Mouse (Mus musculus) ES-Bruce4 (cell line): ENCODE results near the gene Lck. TPM values are rescaled to one million over a fixed set of nuclear protein-coding genes. Genes with fewer than 3 reads are reported as not detected.

Source experiments
- H3K27ac ChIP-seq: 2 replicates; pipeline ENCODE4 v1.5.1; 2012; ENCODE audit warnings: low read length, inconsistent platforms; ENCODE audit not compliant: insufficient read depth
- H3K27me3 ChIP-seq: 2 replicates; pipeline ENCODE4 v1.6.1; 2012; ENCODE audit warnings: mild to moderate bottlenecking, low read length, inconsistent platforms; ENCODE audit not compliant: control insufficient read depth, poor library complexity, insufficient read depth, severe bottlenecking
- H3K36me3 ChIP-seq: 2 replicates; pipeline ENCODE4 v1.6.1; 2012; ENCODE audit warnings: inconsistent platforms, mild to moderate bottlenecking, low read length, moderate library complexity; ENCODE audit not compliant: control insufficient read depth, poor library complexity, insufficient read depth, severe bottlenecking
- H3K4me1 ChIP-seq: one replicate; pipeline ENCODE4 v1.8.1; 2011; ENCODE audit warnings: low read length; ENCODE audit not compliant: control insufficient read depth, insufficient read depth
- H3K4me3 ChIP-seq: 2 replicates; pipeline ENCODE4 v1.5.1; 2011; ENCODE audit warnings: low read depth, mild to moderate bottlenecking, low read length
- H3K9ac ChIP-seq: 2 replicates; pipeline ENCODE4 v1.6.1; 2012; ENCODE audit warnings: low read depth, mild to moderate bottlenecking, inconsistent platforms; ENCODE audit not compliant: poor library complexity, severe bottlenecking
- H3K9me3 ChIP-seq: replicated peaks from 2 replicates; pipeline ENCODE4 v1.6.1; 2012; ENCODE audit warnings: mild to moderate bottlenecking, low read length, inconsistent platforms; ENCODE audit not compliant: control insufficient read depth, poor library complexity, insufficient read depth, severe bottlenecking
- CTCF ChIP-seq: IDR thresholded peaks from one replicate; pipeline ENCODE4 v1.8.1; 2011; ENCODE audit warnings: low read depth, low read length
- EP300 ChIP-seq: IDR thresholded peaks from 2 replicates; pipeline ENCODE4 v1.6.1; 2011; ENCODE audit warnings: low read depth, low read length; ENCODE audit not compliant: insufficient read depth
- POLR2A ChIP-seq: IDR thresholded peaks from one replicate; pipeline ENCODE4 v1.8.1; 2011; ENCODE audit warnings: low read length; ENCODE audit not compliant: insufficient read depth
- polyA plus RNA-seq: library from polyadenylated mRNA; stranded (reverse); fragments of >200 nt; gene quantifications from 2 replicates; pipeline ENCODE4 v1.2.4, GENCODE M21; 2011; ENCODE audit warnings: low read depth; ENCODE audit not compliant: missing spikeins, insufficient read depth, insufficient read length

Gene Lck
- polyA plus RNA-seq, 1 experiment, result 20.1 TPM

DNA sequence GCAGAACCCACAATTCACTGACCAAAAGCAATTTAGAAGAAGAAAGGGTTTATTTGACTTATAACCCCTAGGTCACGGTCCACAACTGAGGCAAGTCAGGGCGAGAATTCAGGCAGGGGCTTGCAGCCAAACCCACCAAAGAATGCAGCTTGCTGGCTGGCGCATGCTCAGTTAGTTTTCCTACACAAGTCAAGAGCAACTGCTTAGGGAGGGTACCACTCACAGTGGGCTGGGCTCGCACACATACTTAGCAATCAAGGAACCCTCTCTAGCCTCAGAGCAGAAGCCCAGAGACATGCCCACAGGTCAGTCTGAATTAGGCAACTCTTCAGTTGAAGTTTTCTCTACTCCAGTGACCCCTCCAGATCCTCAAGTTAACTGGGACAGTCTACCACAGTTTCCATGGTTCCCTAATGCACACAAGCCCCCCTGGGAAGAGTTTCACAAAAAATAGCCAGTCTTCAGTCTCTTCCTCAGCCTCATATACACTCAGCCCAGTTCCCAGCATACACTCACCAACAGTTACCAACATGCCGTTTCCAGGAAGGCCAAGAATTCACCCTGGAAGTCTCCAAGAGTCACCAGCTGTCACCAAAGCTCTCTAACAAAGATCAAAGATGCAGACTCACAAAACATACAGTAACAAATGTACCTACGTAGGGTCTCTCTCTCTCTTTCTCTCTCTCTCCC lies 62.6 kb downstream of the Lck start:
- Histone ChIP-seq H3K27me3 (no peaks in the 10 kb centered on the region), H3K4me1 (peaks cover 4% of the 10 kb centered on the region), H3K4me3 (no peak overlapping the region), H3K9me3 (no peaks in the 10 kb centered on the region), H3K9ac (no peak overlapping the region), H3K27ac (no peak overlapping the region), H3K36me3 (peaks cover 7% of the 10 kb centered on the region; the same call in 1 of the 2 replicates)
- TF ChIP-seq POLR2A (no peak), EP300 (no peak), CTCF (no peak)

DNA sequence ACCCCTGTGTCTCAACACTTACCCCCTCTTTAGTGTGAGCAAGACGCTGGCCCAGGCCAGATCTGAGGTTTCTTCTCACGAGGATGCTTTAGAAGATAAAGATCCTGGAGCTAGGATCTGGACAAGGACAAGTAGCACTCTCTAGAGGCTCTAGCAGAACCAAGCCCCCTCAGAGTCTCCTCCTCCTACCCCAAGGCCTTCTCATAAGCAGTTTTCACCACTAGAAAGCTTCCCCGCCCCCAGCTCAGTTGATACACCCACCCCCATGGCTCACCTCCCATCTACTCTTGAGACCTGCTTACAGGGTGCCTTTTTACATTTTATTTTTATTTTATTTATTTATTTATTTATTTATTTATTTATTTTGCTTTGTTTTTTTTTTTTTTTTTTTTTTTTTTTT lies 63.8 kb downstream of the Lck start:
- Histone ChIP-seq H3K27me3 (no peaks in the 10 kb centered on the region), H3K27ac (no peak overlapping the region), H3K9me3 (no peaks in the 10 kb centered on the region), H3K4me1 (peaks cover 4% of the 10 kb centered on the region), H3K4me3 (no peak overlapping the region), H3K36me3 (no peaks in the 10 kb centered on the region), H3K9ac (no peak overlapping the region)
- TF ChIP-seq EP300, result no peak
- no peak for TF ChIP-seq CTCF
- no peak for TF ChIP-seq POLR2A

GRCm38 (mm10) chr4:129508834-129509600 lies 64.4 kb downstream of the Lck start:
- H3K4me1 ChIP-seq, result peaks cover 8% of the 10 kb centered on the region
- no peaks in the 10 kb centered on the region for H3K9me3 ChIP-seq
- H3K27me3 ChIP-seq, result no peaks in the 10 kb centered on the region
- no peak overlapping the region for H3K27ac ChIP-seq
- no peaks in the 10 kb centered on the region for H3K36me3 ChIP-seq
- H3K9ac ChIP-seq, result 0 out of 2 replicates have a peak overlapping the region, but pooled peaks have one; percentile 5
- no peak overlapping the region for H3K4me3 ChIP-seq
- TF ChIP-seq CTCF (no peak), POLR2A (no peak), EP300 (no peak)

DNA sequence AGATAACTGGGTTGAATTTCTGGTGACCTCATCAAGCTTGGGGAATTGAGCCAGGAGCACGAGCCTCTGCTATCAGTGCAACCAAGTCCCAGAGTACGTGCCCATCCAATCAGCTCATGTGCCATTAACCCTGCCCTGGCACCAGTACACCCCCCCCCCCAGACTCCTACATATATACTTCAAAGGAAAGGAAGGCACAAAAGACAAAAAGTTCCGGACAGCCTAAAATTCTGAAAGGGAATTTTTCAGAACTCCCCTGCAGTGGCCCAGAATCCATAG lies 65.3 kb downstream of the Lck start:
- no peak overlapping the region for H3K4me3 ChIP-seq

GRCm38 (mm10) chr4:129507434-129508236 lies 65.8 kb downstream of the Lck start:
- peaks cover 8% of the 10 kb centered on the region for H3K4me1 ChIP-seq

More for the DNA sequence above, 65.3 kb downstream of the Lck start:
- TF ChIP-seq POLR2A (no peak), EP300 (no peak), CTCF (no peak)
- Histone ChIP-seq H3K27ac (no peak overlapping the region), H3K9me3 (no peaks in the 10 kb centered on the region), H3K9ac (no peak overlapping the region), H3K4me1 (peaks cover 8% of the 10 kb centered on the region), H3K36me3 (no peaks in the 10 kb centered on the region), H3K27me3 (no peaks in the 10 kb centered on the region)

More at GRCm38 (mm10) chr4:129507434-129508236, 65.8 kb downstream of the Lck start:
- Histone ChIP-seq H3K4me3 (no peak overlapping the region), H3K27me3 (no peaks in the 10 kb centered on the region), H3K36me3 (no peaks in the 10 kb centered on the region), H3K9me3 (no peaks in the 10 kb centered on the region), H3K27ac (no peak overlapping the region), H3K9ac (no peak overlapping the region)
- TF ChIP-seq CTCF (no peak), POLR2A (no peak), EP300 (no peak)
